Mouse (Mus musculus): ENCODE results near the gene Babam1.

The Babam1 gene

GRCm38 (mm10) chr8:71380178-71381171 lies 16.2 kb upstream of the Babam1 start:
- in situ Hi-C loops (cut with MseI, MboI), result no loop called here

GRCm38 (mm10) chr8:71381421-71381970 lies 15.2 kb upstream of the Babam1 start, which contains the start of gene Nr2f6:
Nr2f6 (minus strand) TSS chr8:71381960.
- in situ Hi-C loops (cut with MseI, MboI), result no loop called here

DNA sequence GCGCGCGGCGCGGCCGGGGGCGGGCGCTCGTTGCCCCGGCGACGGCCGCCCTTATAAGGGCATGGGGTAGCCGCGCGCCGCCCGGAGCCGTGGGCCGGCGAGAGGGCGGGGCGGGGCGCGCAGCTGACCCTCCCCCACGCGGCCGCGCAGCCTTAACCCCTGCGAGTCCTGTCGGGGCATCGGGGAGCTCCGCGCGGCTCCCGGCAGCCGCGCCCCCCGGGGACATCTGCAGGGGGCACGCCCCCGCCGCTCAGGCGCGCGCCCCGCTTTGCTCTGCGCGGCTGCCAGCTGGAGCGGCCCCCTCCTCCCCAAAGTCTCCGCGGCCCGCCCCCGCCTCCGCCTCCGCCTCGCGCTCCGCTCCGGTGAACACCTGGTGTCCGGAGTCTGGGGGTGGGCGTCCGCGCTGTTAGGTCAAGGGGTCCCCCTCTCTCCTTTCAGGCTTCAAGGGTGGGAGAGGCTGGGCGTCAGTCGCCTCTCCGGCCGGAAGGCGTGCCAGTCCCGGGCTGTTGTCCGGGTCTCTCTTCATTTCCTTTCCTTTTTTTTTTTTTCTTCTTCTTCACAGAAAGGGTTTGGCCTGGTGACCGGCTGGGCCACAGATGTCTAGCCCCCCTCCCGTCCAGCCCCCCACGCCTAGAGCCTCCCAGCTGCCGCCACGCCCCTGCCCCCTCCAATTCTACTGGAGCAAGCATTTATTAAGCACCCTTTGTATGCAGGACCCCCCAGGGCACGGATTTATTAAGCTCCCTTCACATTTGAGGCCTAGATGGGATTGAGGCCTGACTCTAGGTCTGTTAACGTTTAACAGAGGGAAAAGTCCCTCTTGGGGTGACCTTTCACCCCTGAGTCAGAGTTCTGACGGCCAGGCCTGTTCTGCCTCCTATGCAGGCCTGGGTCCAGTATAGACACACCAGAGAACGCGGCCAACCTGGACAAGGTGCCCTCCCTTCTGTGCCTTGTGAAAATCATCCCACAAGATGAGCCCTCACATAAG lies 14.4 kb upstream of the Babam1 start:
- in situ Hi-C loops (cut with MseI, MboI), result no loop called here

DNA sequence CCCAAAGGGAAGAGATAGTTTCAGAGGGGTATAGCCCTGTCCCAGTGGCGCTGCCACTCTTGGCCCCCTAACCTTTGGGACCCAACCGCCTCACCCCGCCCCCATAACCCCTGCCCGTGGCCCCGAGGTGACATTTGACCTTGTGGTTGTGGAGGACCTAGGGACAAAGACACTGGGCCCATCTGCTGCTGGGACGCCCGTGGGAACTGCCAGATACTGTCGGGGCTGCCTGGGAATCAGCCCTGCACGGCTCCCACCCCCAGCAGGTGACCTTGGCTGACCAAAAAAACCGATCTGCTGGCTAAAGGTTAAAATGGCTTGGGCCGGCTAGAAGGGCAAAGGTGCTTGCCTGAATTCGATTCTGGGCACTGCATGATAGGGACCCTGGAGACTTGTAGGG lies 13.3 kb upstream of the Babam1 start:
- in situ Hi-C loops (cut with MseI, MboI), result no loop called here

DNA sequence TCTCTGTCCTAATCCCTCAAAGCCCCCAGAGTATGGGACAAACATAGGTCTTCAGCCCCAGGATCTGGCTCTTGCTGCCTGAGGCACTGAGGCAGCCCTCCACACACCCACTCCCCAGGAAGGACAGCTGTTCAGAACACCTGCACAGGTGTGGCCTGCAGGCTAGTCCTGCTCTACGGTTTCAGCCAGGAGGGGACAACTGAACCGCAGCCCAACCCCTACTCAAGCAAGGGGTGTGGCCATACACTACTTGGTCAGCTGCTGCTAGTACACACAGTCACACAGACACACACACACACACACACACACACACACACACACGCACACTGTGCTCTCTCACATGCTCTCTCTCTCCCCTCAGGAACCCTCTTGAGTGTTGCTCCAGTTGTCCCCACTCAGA lies 12.8 kb upstream of the Babam1 start:
- in situ Hi-C loops (cut with MseI, MboI), result no loop called here

DNA sequence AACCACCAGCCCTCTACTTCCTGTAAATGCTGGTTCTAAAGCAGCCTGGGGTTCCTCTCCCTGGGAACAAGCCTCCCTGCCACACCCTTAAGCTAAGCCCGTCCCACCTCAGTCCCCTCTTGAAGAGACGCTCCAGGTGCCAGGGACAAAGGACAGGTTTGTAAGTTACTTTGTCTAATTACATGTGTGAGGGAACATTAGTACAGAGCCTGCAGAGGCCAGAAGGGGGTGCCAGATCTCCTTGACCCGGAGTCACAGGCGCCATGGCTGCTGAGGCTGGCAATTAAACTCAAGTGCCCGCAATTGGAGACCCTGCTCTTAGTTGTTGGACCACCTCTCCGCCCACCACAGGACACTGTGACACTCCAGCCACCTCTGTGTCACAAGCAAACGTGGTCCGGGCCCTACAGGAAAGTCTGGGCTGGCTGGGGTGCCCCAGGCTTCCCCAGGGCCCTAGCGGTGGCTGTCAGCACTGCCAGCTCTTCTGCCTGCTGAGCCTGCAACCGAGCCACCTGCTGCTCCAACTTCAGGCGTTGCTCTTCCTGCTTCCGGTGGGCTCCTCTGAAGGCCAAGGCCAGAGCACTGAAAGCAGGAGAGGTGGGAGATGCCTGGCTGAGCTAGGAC lies 11.3 kb upstream of the Babam1 start:
- in situ Hi-C loops (cut with MseI, MboI), result no loop called here

- in situ Hi-C loops (cut with MseI, MboI), result no loop called here
Measured at GRCm38 (mm10) chr8:71388267-71388666, 8.4 kb upstream of the Babam1 start.

DNA sequence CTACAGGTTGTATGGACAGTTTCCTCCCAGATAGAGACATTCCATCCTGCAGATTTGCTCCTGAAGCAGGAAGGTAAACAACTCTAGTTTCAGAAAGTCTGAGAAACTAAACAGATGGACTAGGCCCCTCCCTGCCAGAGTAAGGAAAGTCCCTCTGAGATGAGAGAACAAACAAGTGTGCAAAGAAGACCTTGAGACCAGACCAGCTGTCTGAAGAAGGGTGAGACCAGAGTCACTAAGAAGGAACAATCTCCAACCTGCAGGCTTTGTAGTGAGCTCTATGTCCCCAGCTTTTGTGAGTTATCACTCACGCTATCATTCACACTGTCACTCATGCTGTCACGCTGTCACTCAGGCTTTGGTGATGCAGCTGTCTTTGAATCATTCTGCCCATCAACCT lies 5.0 kb upstream of the Babam1 start:
- in situ Hi-C loops (cut with MseI, MboI), result no loop called here

GRCm38 (mm10) chr8:71392391-71392790 lies 4.3 kb upstream of the Babam1 start:
- in situ Hi-C loops (cut with MseI, MboI), result no loop called here

- in situ Hi-C loops (cut with MseI, MboI), result no loop called here
Measured at GRCm38 (mm10) chr8:71392871-71393270, 3.8 kb upstream of the Babam1 start.

DNA sequence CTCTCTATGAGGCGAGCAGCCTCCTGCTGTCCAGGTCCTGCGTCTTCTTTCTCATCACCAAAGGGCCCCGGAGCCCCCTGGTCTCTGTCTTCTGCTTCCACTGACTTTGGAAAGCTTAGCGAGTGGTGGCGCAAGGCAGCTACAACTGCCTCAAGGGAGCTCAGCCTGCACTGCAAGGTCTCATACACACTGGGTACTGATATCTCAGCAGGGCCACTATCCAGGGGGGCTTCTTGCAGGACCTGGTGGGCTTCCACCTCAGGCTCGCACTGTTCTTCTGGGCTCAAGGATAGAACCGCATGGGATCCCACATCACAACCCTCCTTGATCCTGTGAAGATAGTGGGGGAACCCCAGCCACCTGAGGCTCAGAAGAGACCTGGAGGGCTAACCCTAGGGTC lies 2.2 kb upstream of the Babam1 start:
- in situ Hi-C loops (cut with MseI, MboI), result no loop called here

- in situ Hi-C loops (cut with MseI, MboI), result loop anchor here in 1 of 2 experiments (5.0 kb wide), 1 partner anchor 823 kb away; no protein-coding TSS in a partner anchor
Measured at GRCm38 (mm10) chr8:71395071-71395470, 1.6 kb upstream of the Babam1 start.

- in situ Hi-C loops (cut with MseI, MboI), result loop anchor here in 1 of 2 experiments (5.0 kb wide), 1 partner anchor 823 kb away; no protein-coding TSS in a partner anchor
Measured at GRCm38 (mm10) chr8:71395629-71396028, 1.0 kb upstream of the Babam1 start, which contains the start of gene Ushbp1. Ushbp1 (minus strand) TSS chr8:71395802.

- in situ Hi-C loops (cut with MseI, MboI), result loop anchor here in 1 of 2 experiments (5.0 kb wide), 1 partner anchor 825 kb away; no protein-coding TSS in a partner anchor
Measured at GRCm38 (mm10) chr8:71397701-71398100, 1.0 kb downstream of the Babam1 start.

GRCm38 (mm10) chr8:71400826-71401225 lies 4.2 kb downstream of the Babam1 start:
- in situ Hi-C loops (cut with MseI, MboI), result no loop called here

DNA sequence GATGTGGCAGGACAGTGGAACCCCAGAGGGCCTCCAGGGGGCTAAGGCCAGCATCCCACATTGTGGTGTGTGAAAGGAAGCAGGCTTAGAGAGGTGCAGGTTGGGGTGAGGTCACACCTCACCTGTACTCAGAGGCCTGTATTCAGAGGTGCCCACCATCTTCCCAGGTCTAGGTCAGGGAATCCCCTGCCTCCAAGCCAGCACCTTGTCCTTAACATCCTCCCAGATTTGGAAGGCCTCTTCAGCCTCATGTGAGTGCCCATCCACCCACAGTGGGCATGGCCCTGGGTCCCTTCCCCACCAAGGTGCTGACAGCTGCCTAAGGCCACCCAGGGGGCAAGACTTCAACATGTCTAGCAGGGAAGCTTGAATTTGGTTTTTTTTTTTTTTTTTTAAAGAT lies 4.8 kb downstream of the Babam1 start:
- in situ Hi-C loops (cut with MseI, MboI), result no loop called here

DNA sequence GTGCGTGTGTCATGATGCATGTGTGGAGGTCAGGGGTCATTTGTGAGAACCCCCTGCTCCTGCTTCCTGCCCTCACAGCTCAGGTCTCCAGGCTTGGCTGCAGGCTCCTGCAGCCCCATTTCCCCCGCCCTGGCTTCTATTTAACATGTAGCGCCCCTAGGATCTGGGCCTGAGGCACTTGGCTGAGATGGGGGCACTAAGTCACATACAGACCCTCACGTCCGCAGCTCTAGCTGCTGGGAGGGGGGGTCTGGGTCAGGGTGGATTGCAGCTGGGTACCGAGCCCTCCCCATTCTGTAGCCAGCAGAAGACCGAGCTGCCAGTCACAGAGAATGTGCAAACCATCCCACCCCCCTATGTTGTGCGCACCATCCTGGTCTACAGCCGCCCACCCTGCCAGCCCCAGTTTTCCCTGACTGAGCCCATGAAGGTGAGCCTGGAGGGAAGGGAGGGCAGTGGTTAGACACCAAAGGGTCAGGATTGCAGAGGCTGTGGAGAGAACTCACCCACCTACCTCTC lies 5.8 kb downstream of the Babam1 start:
- in situ Hi-C loops (cut with MseI, MboI), result no loop called here

DNA sequence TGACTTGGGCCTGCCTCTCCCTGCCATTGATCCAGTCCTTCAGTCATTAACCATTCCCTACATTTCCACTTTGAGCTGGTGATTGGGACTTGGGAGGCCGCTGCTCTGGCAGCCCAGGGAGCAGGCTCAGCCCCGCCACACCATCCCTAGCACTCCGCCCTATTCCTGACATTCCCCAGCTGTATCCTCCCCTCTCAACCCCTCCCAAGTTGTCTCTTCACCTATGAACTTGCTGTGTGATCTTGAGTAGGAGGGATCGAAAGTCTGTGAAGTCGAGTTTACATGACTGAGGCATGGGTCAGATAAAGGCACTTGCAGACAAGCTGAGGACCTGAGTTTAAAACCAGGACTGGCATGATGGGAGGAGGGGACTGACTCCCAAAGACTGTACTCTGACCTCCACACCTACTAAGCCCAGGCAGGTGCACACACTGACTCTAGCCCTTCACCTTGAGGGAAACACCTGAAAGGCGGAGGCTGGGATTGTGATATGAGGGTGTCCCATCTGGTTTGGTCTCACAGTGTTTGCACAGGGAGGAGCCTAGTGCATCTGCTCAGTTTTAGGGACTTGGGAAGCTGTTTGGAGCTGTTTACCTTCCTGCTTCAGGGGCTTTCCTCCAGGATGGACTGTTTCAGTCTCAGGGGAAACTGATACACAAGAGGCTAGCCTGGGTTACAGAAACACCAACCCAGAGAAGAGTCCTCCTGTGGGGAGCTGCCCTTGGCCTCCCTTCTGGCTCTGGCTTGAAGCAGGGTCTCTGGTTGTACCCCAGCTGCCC lies 6.6 kb downstream of the Babam1 start:
- in situ Hi-C loops (cut with MseI, MboI), result no loop called here

- in situ Hi-C loops (cut with MseI, MboI), result no loop called here
Measured at GRCm38 (mm10) chr8:71404011-71404410, 7.3 kb downstream of the Babam1 start.

- in situ Hi-C loops (cut with MseI, MboI), result loop anchor here in 1 of 2 experiments (5.0 kb wide), 1 partner anchor 33 kb away; the partner anchor contains the start of gene Ocel1
Measured at GRCm38 (mm10) chr8:71404951-71405351, 8.3 kb downstream of the Babam1 start.

Measured in mouse trophoblast stem cell (cell line).